Mouse (Mus musculus) fibroblast of lung, adult 2 months (primary cell): Measurements from ENCODE around the gene Jsrp1.

Experiments
- DNase-seq: peaks from one replicate; pipeline ENCODE4 v3.0.0-alpha.2; 2011; ENCODE audit warnings: low read depth

Jsrp1 gene

DNA sequence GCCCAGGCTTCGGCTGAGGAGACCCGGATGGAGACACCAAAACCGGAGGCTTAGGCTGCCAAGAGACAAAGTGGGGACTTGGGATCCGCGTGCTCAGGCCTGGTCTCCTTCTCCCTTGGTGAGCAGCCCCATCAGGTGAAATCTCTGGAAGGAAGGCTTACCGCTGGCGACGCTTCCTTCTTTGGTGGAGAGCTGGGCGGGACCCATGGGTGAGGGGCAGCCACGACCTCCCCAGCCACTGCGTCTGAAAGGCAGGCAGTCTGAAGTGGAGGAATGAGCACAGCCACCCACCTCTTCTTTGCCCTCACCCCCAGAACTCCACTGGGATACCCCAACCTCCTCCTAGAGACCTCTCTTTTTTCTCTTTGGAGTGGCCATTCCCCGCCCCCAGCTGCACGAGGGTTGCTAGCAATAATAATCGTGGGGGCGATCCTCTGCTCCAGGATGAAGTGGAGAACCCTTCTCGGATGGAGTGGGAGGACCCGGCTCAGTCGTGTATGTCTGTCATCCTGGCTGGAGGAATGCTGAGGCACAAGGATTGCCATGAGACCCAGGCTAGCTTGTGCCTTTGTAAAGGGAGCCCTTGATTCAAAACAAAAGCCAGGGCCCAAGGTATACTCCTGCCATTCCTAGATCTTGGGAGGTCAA lies 4.2 kb downstream of the Jsrp1 start:
- DNase-seq = no peak

DNA sequence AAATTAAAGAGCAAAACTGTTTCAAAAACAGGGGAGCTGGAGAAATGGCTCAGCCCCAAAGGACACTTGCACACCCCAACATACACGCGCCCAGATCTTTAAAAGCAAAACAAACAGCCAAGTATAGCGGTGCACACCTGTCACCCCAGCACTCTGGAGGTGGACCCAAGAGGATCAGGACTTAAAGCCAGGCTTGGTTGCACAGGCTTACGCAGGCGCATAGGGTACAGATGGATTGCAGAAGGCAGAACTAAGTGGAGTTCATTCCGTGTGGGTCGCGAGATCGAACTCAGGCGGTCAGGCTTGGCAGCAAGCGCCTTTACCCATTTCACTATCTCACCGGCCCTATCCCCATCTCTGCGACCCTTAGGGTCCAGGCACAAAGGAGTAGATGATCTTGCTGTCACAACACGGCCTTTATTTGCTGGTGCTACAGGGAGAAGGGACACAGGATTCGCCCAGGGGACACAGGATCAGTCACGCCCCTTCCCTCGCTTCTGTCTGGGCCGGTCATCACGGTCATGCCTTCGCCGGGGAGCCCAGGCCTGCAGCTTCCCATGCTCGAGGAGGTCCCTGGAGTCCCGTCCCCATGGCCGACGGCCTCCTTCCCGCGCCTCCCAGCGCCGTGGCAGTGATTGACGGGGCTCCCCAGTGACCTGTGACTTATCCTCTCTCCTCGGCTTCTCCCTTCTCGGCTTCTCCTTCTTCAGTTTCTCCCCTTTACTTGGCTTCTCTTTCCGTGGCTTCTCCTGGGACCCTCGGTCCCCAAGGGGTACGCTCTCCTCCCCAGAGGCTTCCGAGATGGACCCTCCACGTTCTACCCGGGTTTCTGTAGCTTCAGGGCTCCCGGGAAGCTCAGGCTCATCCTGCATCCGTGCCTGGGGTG lies 5.0 kb downstream of the Jsrp1 start:
- DNase-seq = no peak

DNA sequence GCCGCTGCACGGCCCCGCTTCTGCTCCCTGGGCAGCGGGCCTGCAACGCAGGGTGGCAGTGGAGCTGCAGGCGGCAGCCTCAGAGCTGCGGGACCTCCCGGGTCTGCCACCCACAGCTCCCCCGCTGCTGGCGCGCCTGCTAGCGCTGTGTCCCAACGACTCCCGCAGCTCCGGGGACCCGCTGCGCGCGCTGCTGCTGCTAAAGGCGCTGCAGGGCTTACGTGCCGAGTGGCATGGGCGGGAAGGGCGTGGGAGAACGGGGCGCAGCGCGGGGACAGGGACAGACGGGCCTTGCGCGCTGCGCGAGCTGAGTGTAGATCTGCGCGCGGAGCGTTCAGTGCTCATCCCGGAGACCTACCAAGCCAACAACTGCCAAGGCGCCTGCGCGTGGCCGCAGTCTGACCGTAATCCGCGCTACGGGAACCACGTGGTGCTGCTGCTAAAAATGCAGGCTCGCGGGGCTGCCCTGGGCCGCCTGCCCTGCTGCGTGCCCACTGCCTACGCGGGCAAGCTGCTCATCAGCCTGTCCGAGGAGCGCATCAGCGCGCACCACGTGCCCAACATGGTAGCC lies 6.2 kb downstream of the Jsrp1 start:
- no peak for DNase-seq

DNA sequence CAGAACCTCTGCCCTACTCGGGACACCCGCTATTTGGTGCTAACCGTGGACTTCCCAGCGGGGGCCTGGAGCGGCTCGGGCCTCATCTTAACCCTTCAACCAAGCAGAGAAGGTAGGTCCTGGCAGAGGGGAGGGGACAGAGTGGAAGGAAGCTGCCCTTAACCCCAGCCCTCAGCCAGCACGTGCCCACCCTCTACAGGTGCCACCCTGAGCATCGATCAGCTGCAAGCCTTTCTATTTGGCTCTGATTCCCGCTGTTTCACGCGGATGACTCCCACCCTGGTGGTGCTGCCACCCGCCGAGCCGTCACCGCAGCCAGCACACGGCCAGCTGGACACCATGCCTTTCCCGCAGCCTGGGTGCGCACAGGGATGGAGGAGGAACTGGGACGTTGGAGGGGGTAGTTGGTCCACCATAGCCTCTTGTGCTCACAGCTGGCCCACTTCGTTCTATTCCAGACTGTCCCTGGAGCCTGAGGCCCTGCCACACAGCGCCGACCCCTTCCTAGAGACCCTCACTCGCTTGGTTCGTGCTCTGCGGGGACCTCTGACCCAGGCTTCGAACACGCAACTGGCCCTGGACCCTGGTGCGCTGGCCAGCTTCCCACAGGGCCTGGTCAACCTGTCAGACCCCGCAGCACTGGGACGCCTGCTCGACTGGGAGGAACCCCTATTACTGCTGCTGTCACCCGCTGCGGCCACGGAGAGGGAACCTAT lies 6.8 kb downstream of the Jsrp1 start:
- no peak for DNase-seq

DNA sequence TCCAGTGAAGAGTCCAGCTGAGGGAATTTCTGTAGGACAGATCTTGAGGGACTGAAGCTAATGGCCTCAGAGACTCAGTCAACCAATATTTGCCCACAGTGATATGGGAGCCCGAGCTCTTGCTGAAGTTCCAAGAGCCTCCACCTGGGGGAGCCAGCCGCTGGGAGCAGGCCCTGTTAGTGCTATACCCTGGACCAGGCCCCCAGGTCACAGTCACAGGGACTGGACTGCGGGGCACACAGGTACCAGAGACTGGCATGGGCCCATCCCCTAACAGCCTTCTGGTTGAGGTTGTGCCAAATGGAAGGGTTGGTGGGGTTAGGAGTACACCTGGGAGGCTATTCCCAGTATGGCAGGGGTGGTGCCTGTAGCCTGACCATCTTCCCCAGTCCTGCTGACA lies 7.4 kb downstream of the Jsrp1 start:
- DNase-seq = no peak

DNA sequence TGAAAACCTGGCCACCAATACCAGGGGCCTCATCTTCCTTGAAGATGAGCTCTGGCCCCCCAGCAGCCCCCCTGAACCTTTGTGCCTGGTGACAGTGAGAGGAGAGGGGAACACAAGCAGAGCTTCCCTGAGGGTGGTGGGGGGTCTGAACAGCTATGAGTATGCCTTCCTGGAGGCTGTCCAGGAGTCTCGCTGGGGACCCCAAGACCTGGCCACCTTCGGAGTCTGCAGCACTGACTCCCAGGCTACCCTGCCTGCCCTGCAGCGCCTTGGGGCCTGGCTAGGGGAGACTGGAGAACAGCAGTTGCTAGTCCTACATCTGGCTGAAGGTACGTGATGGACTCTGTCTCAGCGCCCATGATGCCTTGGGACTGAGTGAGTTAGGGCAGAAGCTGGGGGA lies 8.0 kb downstream of the Jsrp1 start:
- DNase-seq = no peak

DNA sequence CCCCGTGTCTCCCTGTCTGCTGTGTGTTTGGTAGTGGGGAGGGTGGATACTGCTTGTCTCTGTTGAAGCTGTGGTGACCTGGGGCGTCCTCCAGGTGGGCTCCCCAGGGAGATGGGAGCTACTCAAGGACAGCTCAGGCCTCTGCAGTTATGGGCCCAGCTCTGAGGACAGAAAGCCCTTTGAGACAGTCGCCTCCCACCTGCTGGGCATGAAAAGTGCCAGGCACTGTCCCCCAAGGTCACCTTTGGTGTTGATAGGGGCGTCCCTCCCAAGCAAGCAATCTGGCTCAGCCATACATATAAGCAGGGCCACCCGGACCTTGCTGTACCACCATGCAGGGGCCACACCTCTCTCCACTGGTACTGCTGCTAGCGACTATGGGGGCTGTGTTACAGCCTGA lies 8.4 kb downstream of the Jsrp1 start, which contains the start of gene Amh:
TSS of gene Amh (plus strand) at position 328 of the 400 bp plus-strand sequence.
- no peak for DNase-seq

DNA sequence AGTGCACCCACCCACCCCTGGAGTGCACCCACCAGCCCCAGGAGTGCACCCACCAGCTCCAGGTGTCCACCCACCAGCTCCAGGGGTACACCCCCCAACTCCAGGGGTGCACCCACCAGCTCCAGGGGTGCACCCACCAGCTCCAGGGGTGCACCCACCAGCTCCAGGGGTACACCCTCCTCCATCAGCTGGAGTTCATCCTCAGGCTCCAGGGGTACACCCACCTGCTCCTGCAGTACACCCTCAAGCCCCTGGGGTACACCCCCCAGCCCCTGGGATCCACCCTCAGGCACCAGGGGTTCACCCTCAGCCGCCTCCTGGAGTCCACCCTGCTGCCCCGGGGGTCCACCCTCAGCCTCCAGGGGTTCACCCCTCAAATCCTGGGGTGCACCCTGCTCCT lies 9.0 kb downstream of the Jsrp1 start:
- DNase-seq = no peak

DNA sequence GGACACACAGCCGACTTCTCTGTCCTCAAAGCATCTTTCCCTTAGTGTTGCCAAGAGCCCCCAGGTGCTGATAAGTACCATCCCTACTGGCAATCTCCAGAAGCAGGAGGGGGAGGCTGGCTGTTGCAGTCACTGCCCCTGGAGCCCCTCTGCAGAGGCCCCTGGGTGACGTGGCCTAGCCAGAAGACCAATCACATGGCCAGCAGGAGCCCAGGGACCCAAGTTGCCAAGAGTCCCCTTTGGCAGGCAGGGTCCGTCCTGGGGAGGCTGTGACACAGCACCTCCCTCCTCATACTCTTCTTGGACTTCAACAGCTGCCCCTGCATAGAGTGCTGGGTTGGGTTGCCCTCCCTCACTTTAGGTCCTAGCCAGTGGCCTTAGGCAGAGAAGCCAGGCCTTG lies 10.3 kb downstream of the Jsrp1 start:
- no peak for DNase-seq

DNA sequence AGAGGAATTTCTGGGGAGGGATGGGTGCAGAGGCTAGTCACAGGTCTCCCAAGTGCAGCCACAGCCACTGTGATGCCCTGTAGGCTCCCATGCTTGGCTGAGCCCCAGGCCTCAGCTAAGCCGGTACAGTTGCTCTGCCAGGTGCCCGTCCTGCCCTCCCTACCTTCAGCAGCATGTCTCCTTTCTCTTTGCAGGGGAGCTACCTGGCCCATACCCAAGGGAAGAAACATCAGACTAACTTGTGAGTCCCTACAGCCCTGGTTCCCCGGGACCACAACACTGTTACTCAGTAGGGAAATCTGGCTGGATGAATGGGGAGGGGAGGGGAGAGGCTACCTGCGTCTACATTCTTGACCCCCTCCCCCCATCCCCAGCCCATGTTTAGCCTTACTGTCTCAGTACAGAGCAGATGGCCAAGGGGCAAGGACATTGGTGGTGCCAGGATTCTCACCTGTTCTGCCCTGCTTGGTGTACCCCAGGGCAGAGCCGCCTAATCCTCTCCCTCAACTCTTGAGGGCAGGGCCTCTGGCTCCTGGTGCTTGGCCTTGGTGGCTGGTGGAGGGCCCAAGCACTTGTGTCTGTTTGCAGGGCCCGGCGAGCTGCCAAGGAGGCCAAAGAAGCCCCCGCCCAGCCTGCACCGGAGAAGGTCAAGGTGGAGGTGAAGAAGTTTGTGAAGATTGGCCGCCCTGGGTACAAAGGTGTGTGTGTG lies 10.9 kb downstream of the Jsrp1 start:
- DNase-seq = no peak

DNA sequence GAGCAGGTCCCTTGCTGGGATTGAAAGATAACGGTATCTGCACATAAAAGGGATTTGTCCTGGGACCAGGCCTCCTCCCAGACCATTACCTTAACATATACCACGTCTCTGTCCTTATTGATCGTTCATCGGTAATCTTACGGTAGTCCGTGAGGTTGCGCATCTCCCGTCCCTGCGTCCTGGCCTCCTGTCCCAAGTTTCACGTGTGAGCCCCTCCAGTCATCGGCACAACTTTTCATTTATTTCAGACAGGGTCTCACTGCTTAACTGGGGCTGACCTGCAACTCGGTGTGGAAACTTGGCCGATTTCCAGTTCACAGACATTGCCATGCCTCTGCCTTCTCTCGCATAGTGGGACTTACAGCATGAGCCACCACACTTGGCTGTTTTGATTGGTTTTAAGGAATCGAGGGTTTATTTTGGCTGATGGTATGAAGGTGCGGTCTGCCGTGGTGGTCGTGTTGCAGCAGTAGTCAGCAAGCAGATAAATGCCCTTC lies 14.2 kb downstream of the Jsrp1 start:
- no peak for DNase-seq

DNA sequence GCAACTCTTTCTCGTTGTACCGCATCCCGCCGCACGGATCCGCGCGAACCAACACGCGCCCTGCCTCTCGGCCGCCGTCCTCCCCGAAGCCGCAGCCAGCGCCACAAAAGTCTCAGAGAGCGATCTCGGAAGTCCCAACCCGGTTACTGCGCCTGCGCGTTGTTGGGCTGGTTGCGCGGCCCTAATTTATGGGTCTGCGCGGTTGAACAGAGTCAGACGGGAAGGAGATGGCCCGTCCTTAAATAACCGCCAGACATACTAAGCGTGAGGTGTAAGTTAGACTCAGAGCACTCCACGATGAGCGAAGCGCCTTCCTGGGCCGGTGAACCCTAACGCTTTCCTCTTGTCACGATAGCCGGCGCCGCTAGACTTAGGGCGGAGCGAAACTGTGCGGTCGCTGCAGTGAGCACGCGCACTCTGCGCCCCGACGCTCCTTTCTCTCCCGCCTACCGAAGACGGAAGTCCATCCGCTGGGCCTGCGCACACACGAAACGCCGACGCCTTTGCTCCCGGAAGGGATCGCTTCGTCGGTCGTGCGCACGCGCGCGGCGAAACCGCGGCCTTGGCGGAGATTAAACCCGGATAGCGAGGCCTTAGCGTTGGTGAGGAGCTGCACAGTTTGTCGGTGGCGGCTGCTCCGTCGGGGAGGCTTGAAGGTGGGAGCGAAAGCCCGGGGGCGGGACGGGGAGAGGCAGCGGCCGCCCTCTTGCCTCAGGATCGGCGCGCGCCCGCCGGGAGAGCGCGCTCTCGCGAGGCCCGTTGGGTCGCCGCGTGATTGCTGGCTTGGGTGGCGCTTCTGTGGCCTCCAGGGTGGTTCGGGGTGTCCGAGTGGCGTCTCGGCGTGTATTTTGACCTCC lies 14.9 kb downstream of the Jsrp1 start, which contains the start of the genes Sf3a2 and Plekhj1:
TSS of gene Sf3a2 (plus strand) at position 49 of the 857 bp plus-strand sequence.
TSS of gene Plekhj1 (minus strand) at position 477 of the 857 bp plus-strand sequence.
- peak; percentile 95 for DNase-seq

DNA sequence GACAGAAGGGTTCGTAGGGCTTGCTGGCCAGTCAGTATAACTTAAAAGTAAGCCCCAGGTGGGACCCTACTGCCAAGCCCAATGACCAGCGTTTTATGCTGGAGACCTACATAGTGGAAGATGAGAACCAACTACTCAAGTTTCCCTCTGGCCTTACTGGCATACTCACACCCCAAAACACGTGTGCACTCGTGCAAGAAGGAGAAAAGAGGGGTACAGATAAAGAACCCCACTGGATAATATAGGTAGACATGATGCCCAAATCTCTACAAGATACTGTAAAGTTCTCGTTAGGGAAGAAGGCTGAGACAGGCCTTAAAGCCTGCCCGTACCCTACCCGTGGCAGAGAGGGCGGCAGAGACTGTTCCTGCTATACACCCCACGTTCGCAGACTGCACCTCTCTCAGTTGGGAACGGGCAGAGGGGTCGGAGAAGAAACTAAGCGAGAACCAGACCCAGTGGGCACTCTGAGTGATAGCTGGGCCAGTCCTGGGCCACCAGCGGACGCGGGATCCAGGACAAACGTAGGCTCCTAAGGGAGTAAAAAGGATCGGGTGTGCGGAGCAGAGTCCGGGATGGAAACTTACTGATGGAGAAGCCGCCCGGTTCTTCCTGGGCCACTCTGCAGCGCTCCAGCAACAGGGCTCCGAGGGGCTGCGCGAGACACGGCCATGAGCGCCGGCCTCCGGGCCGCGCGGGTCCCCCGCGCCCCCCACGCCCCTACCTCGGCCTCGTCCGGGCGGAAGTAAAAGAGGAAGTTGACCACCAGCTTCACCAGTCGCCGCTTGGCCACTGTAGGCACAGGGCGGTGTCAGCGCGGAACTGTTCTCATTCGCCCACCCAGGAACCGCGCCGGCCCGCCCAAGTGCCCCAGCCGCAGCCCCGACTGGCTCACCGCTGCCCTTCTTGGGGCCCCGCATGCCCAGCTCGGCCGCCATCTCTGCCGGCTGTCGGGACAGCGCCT lies 15.8 kb downstream of the Jsrp1 start:
- no peak for DNase-seq

DNA sequence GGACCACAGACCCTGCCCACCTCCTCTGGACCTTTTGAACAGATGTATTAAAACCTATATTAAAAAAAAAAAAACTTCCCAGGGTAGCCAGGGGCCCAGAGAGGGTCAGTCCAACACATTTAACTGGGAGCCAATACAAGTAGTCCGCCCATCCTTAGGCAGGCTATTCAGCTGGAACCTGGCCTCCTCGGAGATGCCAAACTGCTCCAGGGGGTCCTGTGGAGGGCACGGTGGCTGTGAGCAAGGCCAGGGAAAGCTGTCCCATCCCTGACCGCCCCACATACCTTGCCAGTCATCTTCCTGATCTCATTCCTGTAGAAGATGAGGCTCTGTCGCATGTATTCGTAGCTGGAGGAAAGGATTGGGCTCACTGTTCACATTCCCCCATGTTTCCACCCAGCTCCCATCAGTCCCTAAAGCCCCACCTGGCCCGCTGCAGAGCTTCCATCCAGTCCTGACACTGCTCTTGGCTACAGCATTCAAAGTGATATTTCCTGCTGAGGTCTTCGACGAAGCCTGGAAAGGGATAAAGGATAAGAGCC lies 16.9 kb downstream of the Jsrp1 start:
- no peak for DNase-seq

DNA sequence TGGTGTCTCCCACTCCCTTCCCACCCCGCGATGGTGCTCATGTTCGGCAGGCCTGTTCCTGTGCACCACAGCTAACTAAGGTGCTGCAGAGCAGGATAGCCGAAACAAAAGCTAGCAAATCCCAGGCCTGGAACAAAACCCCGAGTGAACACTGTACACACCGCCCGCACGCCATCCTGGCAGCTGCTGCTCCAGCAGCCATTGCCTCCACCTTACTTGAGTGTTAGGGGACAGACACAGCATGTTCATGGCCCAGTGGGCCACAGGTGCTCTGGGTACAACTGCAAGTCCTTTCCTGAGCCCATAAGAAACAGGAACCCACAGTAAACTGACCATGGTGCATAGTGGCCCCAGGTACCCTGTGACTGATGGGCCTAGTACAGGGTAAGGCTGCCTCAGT lies 18.5 kb downstream of the Jsrp1 start:
- DNase-seq = no peak

DNA sequence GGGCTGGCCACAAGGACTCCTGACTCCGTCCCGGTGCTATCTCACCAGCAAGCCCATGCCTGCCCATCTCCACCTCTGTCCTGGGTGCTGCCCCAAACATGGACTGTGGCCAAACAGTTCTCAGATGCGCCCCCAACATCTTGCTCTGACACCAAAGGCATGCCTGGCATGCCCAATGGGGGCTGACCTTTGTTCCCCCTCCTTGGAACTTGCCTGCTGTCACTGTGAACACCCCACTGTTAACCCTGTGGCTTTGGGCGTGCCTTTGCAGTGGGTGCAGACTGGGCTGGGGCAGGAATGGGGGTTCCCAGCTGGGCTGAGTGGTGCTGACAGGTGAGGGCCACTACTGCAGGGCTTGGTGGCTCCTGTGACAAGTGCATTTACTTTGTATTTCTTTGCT lies 19.5 kb downstream of the Jsrp1 start:
- DNase-seq = no peak

DNA sequence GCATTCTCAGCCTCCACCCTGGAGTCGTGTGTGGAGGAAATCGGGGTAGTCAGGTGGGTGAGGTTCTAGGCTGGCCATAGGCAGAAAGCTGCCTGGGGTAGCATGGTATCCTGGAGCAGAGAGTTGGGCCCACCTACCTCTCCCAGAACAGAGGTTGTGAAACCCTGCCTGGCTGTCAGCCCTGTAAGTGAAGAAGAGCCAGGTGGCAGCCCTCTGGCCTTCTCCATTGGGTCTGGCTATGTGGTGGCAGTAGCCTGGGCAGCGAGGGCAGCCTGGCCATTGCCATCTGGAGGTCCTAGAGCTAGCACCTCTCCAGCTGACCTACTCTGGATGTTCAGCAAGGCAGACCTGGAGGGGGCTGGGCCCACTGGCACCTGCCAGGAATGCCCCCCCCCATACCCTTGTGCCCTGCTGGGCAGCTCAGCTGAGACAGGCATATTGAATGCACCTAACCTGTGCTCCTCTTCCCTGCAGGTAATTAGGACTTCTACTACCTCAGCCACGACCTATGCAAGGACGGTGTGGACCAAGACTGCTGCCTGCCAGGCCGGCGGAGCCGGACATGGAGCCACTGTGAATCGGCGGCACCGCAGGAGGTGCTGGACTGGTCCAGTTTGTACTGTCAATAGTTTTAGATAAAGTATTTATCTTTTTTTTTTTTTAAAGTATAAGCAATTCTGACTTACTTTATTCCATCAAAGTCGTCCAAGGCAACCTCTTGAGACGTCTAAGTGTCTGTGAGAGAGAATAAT lies 20.1 kb downstream of the Jsrp1 start:
- DNase-seq = no peak
